21 mouse cellular contexts compared by ENCODE assay signal in the genomic region with DNA sequence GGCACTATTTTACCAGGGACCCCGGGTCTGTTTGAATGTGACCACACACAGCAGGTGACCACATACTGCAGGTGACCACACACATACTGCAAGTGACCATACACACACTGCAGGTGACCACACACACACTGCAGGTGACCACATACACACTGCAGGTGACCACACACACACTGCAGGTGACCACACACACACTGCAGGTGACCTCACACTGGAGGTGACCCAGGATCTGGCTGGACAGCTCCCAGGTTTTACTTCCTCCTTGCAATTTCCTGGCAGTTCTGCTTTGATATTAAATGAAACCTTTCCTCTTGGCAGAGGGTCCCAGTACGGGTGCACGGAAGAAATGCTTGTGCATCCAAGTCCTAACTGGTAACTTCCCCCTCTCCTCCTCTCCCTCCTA. TPM values are rescaled to one million over a fixed set of nuclear protein-coding genes. Genes with fewer than 3 reads are reported as not detected.
DNase-seq lines count a peak whose midpoint lies in the region; ATAC-seq and TF ChIP-seq lines count a peak whose summit lies in the region.
"Had no signal": no experiment of that assay in that cellular context is flagged by ENCODE, and none has a peak within 500 bp of the region (broad histone marks: within the 10 kb centered on the region; RNA-seq: fewer than 3 reads in every experiment).

No protein-coding gene starts in this region.

- no peak for ATAC-seq in kidney, embryonic 15.5 days (replicated peaks; ENCODE audit: low FRiP score)
- no peak for ATAC-seq in lung, embryonic 15.5 days (ENCODE audit: borderline replicate concordance, extremely low read depth, low FRiP score, low TSS enrichment)
- ATAC-seq in common myeloid progenitor, adult 5-6 weeks (replicated peaks; ENCODE audit: low read depth, poor library complexity, severe bottlenecking), result peak; percentile 74
- ATAC-seq: activated CD4-positive, CD25-positive, alpha-beta regulatory T cell, adult 4 months; midbrain, embryonic 13.5 days had no signal

- no peak for TF ChIP-seq POLR2A in kidney, adult 2 months (IDR thresholded peaks at IDR 0.05; ENCODE audit: low read depth, low read length)

- H3K4me2 ChIP-seq in kidney, embryonic 15.5 days, result no peak overlapping the region
- no peak overlapping the region for H3K4me2 ChIP-seq in lung, embryonic 15.5 days
- H3K4me2 ChIP-seq: heart, embryonic 11.5 days; liver, embryonic 13.5 days; lung, embryonic 14.5 days; midbrain, embryonic 13.5 days; stomach, embryonic 15.5 days had no signal

- DNase-seq in kidney, adult 2 months, result peak; percentile 16
- no peak for DNase-seq in lung, postnatal 10 days
- DNase-seq in gastrocnemius, adult 8-10 months (ENCODE audit: low spot score in 2 of 2), result no peak
- DNase-seq in adrenal gland, adult 8-10 months, result no peak
- DNase-seq: adrenal gland, postnatal 10 days; cerebellum, adult 2 months; cerebellum, postnatal 25 days; gastrocnemius, postnatal 36 days; liver, embryonic 13.5 days; lung, embryonic 14.5 days; thymus, adult 2 months had no signal

- H3K9me3 ChIP-seq in kidney, embryonic 15.5 days (replicated peaks), result no peaks in the 10 kb centered on the region
- no peaks in the 10 kb centered on the region for H3K9me3 ChIP-seq in lung, embryonic 15.5 days
- H3K9me3 ChIP-seq in megakaryocyte, embryonic 14.5 days, result no peaks in the 10 kb centered on the region
- H3K9me3 ChIP-seq: forebrain, embryonic 10.5 days; liver, embryonic 13.5 days; midbrain, embryonic 13.5 days; stomach, embryonic 15.5 days had no signal

- no peak overlapping the region for H3K9ac ChIP-seq in kidney, embryonic 15.5 days
- no peak overlapping the region for H3K9ac ChIP-seq in lung, embryonic 15.5 days
- H3K9ac ChIP-seq: liver, embryonic 13.5 days; lung, embryonic 14.5 days; midbrain, embryonic 13.5 days; stomach, embryonic 15.5 days had no signal

- H3K27me3 ChIP-seq in kidney, adult 2 months (replicated peaks; ENCODE audit: control insufficient read depth, insufficient read depth, low read length), result no peaks in the 10 kb centered on the region
- H3K27me3 ChIP-seq in kidney, embryonic 15.5 days, result no peaks in the 10 kb centered on the region
- H3K27me3 ChIP-seq in lung, embryonic 15.5 days, result no peaks in the 10 kb centered on the region
- peaks cover 17% of the 10 kb centered on the region for H3K27me3 ChIP-seq in megakaryocyte, embryonic 14.5 days (replicated peaks)
- H3K27me3 ChIP-seq: liver, embryonic 13.5 days; midbrain, embryonic 13.5 days; stomach, embryonic 15.5 days had no signal

- H3K27ac ChIP-seq in kidney, adult 2 months (ENCODE audit: insufficient read depth, low read depth, low read length), result peak overlapping the region; percentile 41; the same call in 1 of the 2 replicates
- no peak overlapping the region for H3K27ac ChIP-seq in kidney, embryonic 15.5 days
- H3K27ac ChIP-seq in lung, embryonic 15.5 days, result peak overlapping the region; percentile 16; the same call in 1 of the 2 replicates
- H3K27ac ChIP-seq: forebrain, embryonic 10.5 days; layer of hippocampus, adult 2 months; liver, embryonic 13.5 days; midbrain, embryonic 13.5 days; stomach, embryonic 15.5 days had no signal

- no peak overlapping the region for H3K4me3 ChIP-seq in kidney, adult 2 months (ENCODE audit: insufficient read depth, low read depth, low read length)
- no peak overlapping the region for H3K4me3 ChIP-seq in kidney, embryonic 15.5 days (replicated peaks)
- H3K4me3 ChIP-seq in lung, embryonic 15.5 days, result no peak overlapping the region
- peak overlapping the region; percentile 40 for H3K4me3 ChIP-seq in megakaryocyte, embryonic 14.5 days (replicated peaks)
- H3K4me3 ChIP-seq: forebrain, embryonic 10.5 days; layer of hippocampus, adult 2 months; liver, embryonic 13.5 days; midbrain, embryonic 13.5 days; stomach, embryonic 15.5 days had no signal

- 37% methylated on average over 3 of the region's 3 CpGs for WGBS in kidney, adult 2 months
- WGBS in kidney, embryonic 15.5 days, result 53% methylated on average over 3 of the region's 3 CpGs
- 55% methylated on average over 3 of the region's 3 CpGs for WGBS in lung, embryonic 15.5 days

- no peak for TF ChIP-seq CTCF in kidney, adult 2 months (conservative IDR thresholded peaks at IDR 0.05; ENCODE audit: insufficient read depth, insufficient read length, low read depth, low read length)

- H3K4me1 ChIP-seq in kidney, adult 2 months (ENCODE audit: control insufficient read depth, insufficient read depth, low read length), result no peaks in the 10 kb centered on the region
- H3K4me1 ChIP-seq in kidney, embryonic 15.5 days, result peaks cover 4% of the 10 kb centered on the region; the same call in 1 of the 2 replicates
- H3K4me1 ChIP-seq in lung, embryonic 15.5 days, result peaks cover 9% of the 10 kb centered on the region; the same call in 1 of the 2 replicates
- H3K4me1 ChIP-seq in megakaryocyte, embryonic 14.5 days, result peaks cover 8% of the 10 kb centered on the region; the same call in 1 of the 2 replicates
- H3K4me1 ChIP-seq: liver, embryonic 13.5 days; stomach, embryonic 15.5 days had no signal

- no peaks in the 10 kb centered on the region for H3K36me3 ChIP-seq in kidney, adult 2 months (ENCODE audit: control insufficient read depth, insufficient read depth, low read length)
- no peaks in the 10 kb centered on the region for H3K36me3 ChIP-seq in kidney, embryonic 15.5 days
- no peaks in the 10 kb centered on the region for H3K36me3 ChIP-seq in lung, embryonic 15.5 days
- no peaks in the 10 kb centered on the region for H3K36me3 ChIP-seq in megakaryocyte, embryonic 14.5 days (replicated peaks; ENCODE audit: low read length)
- H3K36me3 ChIP-seq: forebrain, embryonic 10.5 days; liver, embryonic 13.5 days; midbrain, embryonic 13.5 days; stomach, embryonic 15.5 days had no signal

RNA-seq across cellular contexts. Expression of gene Mmaa, which starts 29.3 kb away (rescaled TPM):
- polyA plus RNA-seq in kidney, adult 2 months (2012; rRNA removed), result 12.0 and 16.8 TPM in 2 replicates
- 13.0 and 13.2 TPM in 2 replicates for polyA plus RNA-seq in kidney, embryonic 15.5 days (2015; fragmentation: Nextera tagmentation; extraction: Ambion mirVana)
- polyA plus RNA-seq in lung, embryonic 15.5 days (2015; fragmentation: Nextera tagmentation; extraction: Ambion mirVana), result 10.9 and 11.2 TPM in 2 replicates
- 1.9 and 6.8 TPM in 2 replicates for total RNA-seq in common myeloid progenitor, adult 5-6 weeks (2017)
- 0.57 TPM in 1 of 2 replicates, not detected in the other for polyA plus RNA-seq in megakaryocyte, embryonic 14.5 days (2012; ENCODE audit: insufficient read depth, low replicate concordance)
- total RNA-seq in gastrocnemius, adult 8-10 months (2022), result 10 to 100 TPM; 14.9 to 18.5 (median 17.3) TPM
- total RNA-seq in adrenal gland, adult 8-10 months (2022), result 10 to 100 TPM; 23.9 to 36.8 (median 28.8) TPM
